Mouse (Mus musculus) fat pad, adult 2 months (tissue): Measurements from ENCODE around the gene Gprc5d.

Experiments
- DNase-seq: peaks from one replicate; pipeline ENCODE4 v3.0.0-alpha.2; 2011; ENCODE audit warnings: low read depth, low spot score; ENCODE audit errors: extremely low read depth

Gprc5d gene

DNA sequence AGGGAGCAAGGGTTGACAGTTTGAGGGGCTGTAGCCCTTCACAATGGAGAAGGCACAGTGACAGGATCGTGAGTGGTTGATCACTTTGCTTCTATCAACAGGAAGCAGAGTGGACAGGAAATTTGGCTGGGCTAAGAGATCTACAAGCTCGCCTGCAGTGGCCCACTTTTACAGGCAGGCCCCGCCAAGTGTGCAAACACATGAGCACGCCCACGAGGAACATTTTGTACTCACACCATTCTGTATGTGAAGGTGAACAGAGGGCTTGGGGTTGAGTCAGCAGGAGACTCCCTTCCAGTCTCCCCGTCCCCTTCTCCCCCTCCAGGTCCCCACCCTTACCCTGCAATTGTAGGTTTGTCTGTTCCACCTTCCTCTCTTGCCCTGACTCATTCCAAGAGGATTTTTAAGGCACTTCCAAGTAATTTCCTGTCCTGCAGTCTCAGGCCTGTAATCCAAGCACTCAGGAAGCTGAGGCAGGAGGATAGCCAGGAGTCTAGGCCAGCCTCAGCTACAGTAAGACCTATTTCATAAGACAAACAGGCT is 43.6 kb downstream of the Gprc5d start:
- DNase-seq, result no peak

GRCm38 (mm10) chr6:135070347-135070746 is 47.7 kb downstream of the Gprc5d start:
- DNase-seq, result no peak

GRCm38 (mm10) chr6:135069856-135070255 is 48.2 kb downstream of the Gprc5d start:
- DNase-seq, result no peak

GRCm38 (mm10) chr6:135068221-135068620 is 49.9 kb downstream of the Gprc5d start:
- DNase-seq, result no peak

GRCm38 (mm10) chr6:135066795-135067445 is 51.2 kb downstream of the Gprc5d start:
- no peak for DNase-seq

DNA sequence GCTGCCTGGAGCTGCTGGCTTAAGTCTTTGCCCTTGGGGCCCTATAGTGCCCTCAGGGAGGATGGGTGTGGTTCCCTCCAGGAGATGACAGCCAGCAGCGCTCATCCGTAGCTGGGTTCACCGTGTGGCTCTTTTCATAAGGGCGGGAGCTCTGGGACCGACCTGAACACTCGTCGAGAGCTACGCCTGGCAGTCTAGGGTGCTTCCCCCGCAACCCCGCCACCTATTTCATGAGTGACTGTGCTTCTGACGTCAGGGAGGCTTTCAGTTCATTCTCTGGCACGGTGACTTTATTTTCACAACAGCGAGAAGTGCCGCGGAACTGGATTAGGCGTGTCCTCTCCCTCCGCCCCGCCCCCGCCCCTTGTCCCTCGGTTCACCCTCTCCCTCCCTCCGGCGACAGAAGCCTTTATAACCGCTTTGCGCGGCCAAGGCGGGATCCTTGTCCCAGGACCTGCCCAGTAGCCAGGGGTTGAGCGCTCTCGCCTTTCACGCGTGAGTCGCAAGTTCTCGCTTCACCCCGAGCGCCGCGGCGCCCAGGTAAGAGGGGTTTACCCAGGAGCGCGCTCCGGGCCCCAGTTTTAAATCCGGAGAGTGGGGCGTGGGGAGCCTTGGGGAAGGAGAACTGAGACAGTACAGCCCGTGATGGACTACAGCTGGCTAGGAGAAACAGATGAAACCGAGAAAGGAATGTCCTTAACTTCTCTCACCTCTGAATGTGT is 52.7 kb downstream of the Gprc5d start, which contains the start of gene Gprc5a:
TSS of gene Gprc5a (plus strand) at position 416 of the 722 bp plus-strand sequence.
- no peak for DNase-seq

GRCm38 (mm10) chr6:135064621-135065020 is 53.5 kb downstream of the Gprc5d start:
- no peak for DNase-seq

GRCm38 (mm10) chr6:135060728-135061127 is 57.4 kb downstream of the Gprc5d start:
- DNase-seq, result no peak
